10 mouse cellular contexts compared by ENCODE assay signal in genomic region chr13:46842185-46842584, GRCm38 (mm10).
DNase-seq lines count a peak whose midpoint lies in the region; ATAC-seq lines count a peak whose summit lies in the region.
"Had no signal": no experiment of that assay in that cellular context is flagged by ENCODE, and none has a peak within 500 bp of the region (broad histone marks: within the 10 kb centered on the region; RNA-seq: fewer than 3 reads in every experiment).

No protein-coding gene starts in this region.

- peaks cover 17% of the 10 kb centered on the region for H3K4me1 ChIP-seq in limb, embryonic 12.5 days (replicated peaks)
- no peaks in the 10 kb centered on the region for H3K4me1 ChIP-seq in limb, embryonic 10.5 days
- H3K4me1 ChIP-seq in heart, embryonic 13.5 days = peaks cover 27% of the 10 kb centered on the region
- H3K4me1 ChIP-seq in stomach, embryonic 14.5 days (ENCODE audit: control insufficient read depth, insufficient read depth, low read length) = no peaks in the 10 kb centered on the region

- WGBS in limb, embryonic 12.5 days = 81% methylated on average over 8 of the region's 8 CpGs
- WGBS in limb, embryonic 10.5 days = 82% methylated on average over 8 of the region's 8 CpGs
- WGBS in heart, embryonic 13.5 days = 28% methylated on average over 8 of the region's 8 CpGs
- WGBS in stomach, embryonic 14.5 days = 77% methylated on average over 8 of the region's 8 CpGs

- H3K4me3 ChIP-seq in limb, embryonic 12.5 days (replicated peaks) = no peak overlapping the region
- H3K4me3 ChIP-seq in limb, embryonic 10.5 days = no peak overlapping the region
- H3K4me3 ChIP-seq in heart, embryonic 13.5 days = no peak overlapping the region
- H3K4me3 ChIP-seq in stomach, embryonic 14.5 days (ENCODE audit: low read depth, low read length) = no peak overlapping the region
- H3K4me3 ChIP-seq: left cerebral cortex, adult 2 months had no signal

- no peak overlapping the region for H3K9ac ChIP-seq in limb, embryonic 12.5 days (replicated peaks)
- peak overlapping the region; percentile 17; the same call in 1 of the 2 replicates for H3K9ac ChIP-seq in heart, embryonic 13.5 days
- no peak overlapping the region for H3K9ac ChIP-seq in stomach, embryonic 14.5 days (replicated peaks; ENCODE audit: low read depth, low read length)

- no peaks in the 10 kb centered on the region for H3K27me3 ChIP-seq in limb, embryonic 12.5 days
- H3K27me3 ChIP-seq in limb, embryonic 10.5 days (ENCODE audit: low read depth, poor library complexity, severe bottlenecking) = no peaks in the 10 kb centered on the region
- no peaks in the 10 kb centered on the region for H3K27me3 ChIP-seq in heart, embryonic 13.5 days (replicated peaks)
- no peaks in the 10 kb centered on the region for H3K27me3 ChIP-seq in stomach, embryonic 14.5 days (ENCODE audit: control insufficient read depth, insufficient read depth, low read length)

- DNase-seq in limb, embryonic 10.5 days (ENCODE audit: low spot score) = no peak
- DNase-seq in cerebellum, adult 18-20 months = peak; percentile 58 to 71
- DNase-seq in left cerebral cortex, postnatal 4 days = no peak
- DNase-seq in ovary, postnatal 10 days (ENCODE audit: low spot score) = no peak
- DNase-seq in T-cell, adult 2 months (ENCODE audit: low spot score) = no peak

- H3K27ac ChIP-seq in limb, embryonic 12.5 days = 0 out of 2 replicates have a peak overlapping the region, but pooled peaks have one; percentile 41
- H3K27ac ChIP-seq in limb, embryonic 10.5 days = no peak overlapping the region
- H3K27ac ChIP-seq in heart, embryonic 13.5 days (replicated peaks) = peak overlapping the region; percentile 74
- peak overlapping the region; percentile 44; the same call in 1 of the 2 replicates for H3K27ac ChIP-seq in stomach, embryonic 14.5 days (ENCODE audit: low read length)
- H3K27ac ChIP-seq: left cerebral cortex, adult 2 months had no signal

- no peaks in the 10 kb centered on the region for H3K9me3 ChIP-seq in limb, embryonic 12.5 days
- H3K9me3 ChIP-seq in limb, embryonic 10.5 days (replicated peaks) = no peaks in the 10 kb centered on the region
- no peaks in the 10 kb centered on the region for H3K9me3 ChIP-seq in heart, embryonic 13.5 days
- H3K9me3 ChIP-seq in stomach, embryonic 14.5 days (ENCODE audit: control insufficient read depth, low read depth, low read length) = no peaks in the 10 kb centered on the region
- H3K9me3 ChIP-seq: G1E had no signal

- H3K4me2 ChIP-seq in limb, embryonic 12.5 days = no peak overlapping the region
- peak overlapping the region; percentile 54 for H3K4me2 ChIP-seq in heart, embryonic 13.5 days
- H3K4me2 ChIP-seq in stomach, embryonic 14.5 days (replicated peaks; ENCODE audit: low read depth, low read length) = no peak overlapping the region

- ATAC-seq in limb, embryonic 12.5 days (ENCODE audit: insufficient number of reproducible peaks, insufficient read depth, low FRiP score, low TSS enrichment, low read depth) = no peak
- ATAC-seq in heart, embryonic 13.5 days (ENCODE audit: extremely low read depth, insufficient number of reproducible peaks, low FRiP score, low TSS enrichment) = no peak
- no peak for ATAC-seq in stomach, embryonic 14.5 days (ENCODE audit: insufficient number of reproducible peaks, insufficient read depth, low FRiP score, low read depth)

- H3K36me3 ChIP-seq in limb, embryonic 12.5 days = no peaks in the 10 kb centered on the region
- H3K36me3 ChIP-seq in limb, embryonic 10.5 days = no peaks in the 10 kb centered on the region
- H3K36me3 ChIP-seq in heart, embryonic 13.5 days = peaks cover 13% of the 10 kb centered on the region; the same call in 1 of the 2 replicates
- no peaks in the 10 kb centered on the region for H3K36me3 ChIP-seq in stomach, embryonic 14.5 days (ENCODE audit: control insufficient read depth, insufficient read depth, low read length)
- H3K36me3 ChIP-seq: G1E had no signal

- intact Hi-C loops in left cerebral cortex, postnatal 4 days (cut with DNase I) = no loop called here

Comparison
In these comparisons a context has a peak if more than half of its experiments do, and no peak if none do; other contexts are left out.
1. DNase-seq: peak in cerebellum, adult 18-20 months (2 of 2); none in limb, embryonic 10.5 days (single experiment), left cerebral cortex, postnatal 4 days (single experiment), ovary, postnatal 10 days (single experiment) and T-cell, adult 2 months (single experiment).